Mouse (Mus musculus): ENCODE measurements around the gene Fnip2.
"Not testable (repeated sequence)": the region's sequence is repeated elsewhere in the genome, so short reads cannot be mapped to it uniquely, and the experiment has no call there.

Gene Fnip2

DNA sequence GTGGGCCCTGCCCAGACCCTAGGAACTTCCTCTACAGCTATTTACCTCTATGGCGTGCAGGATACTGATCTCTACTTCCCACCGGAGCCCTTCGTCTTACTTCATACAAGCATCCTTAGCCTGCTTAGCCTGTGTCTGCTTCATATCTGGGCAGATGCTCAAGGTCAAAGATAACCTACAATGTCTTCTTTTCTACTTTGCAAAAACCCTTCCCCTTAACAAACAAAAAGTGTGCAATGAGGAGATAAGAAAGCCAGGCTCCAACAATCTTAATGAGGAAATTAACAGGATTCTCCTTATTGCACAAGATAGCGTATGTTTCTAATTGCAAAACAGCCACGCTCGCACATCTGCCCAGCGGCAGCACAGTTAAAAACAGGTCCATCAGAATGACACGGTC, 89.2 kb downstream of the Fnip2 start:
- DNase-seq (ENCODE audit: low read depth, low spot score) = no peak

DNA sequence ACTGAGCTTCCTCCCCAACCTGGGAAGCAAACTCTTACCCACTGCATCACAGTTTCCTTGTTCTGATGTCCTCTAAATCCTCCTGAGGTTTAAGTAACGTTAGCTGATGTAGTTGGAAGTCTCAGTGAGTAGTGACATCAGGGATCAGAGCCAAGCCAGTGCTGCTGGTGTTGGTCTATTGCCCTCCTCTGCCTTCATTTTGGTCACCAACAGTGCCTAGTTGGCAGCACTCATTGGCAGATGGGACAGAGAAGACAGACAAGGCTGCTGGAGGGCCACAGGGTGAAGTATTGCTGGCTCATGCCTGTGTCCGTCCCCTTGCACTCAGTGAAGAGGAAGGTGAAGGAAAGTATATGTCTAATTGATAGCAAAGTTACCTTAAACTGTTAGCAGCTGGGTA, 91.6 kb downstream of the Fnip2 start:
- DNase-seq (ENCODE audit: low read depth, low spot score) = peak; percentile 71

DNA sequence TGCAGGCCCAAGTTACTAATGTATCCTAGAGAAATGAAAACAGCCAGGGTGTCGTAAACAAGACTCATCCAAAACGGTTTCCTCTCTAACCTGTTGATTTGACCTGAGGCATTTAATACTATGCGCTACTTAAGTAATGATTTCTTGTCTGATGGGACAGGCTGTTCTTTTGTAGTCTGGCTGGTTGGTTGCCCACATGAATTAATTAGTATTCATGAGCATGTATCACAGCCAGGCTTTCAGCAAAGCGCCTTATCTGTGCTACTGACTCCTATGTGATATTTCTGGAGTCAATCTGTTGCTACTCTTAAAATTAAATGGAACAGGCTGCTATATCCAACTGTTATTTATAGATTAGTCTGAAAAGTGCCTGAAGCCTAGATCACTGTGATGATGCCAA, 92.7 kb downstream of the Fnip2 start:
- DNase-seq (ENCODE audit: low read depth, low spot score) = peak; percentile 84

DNA sequence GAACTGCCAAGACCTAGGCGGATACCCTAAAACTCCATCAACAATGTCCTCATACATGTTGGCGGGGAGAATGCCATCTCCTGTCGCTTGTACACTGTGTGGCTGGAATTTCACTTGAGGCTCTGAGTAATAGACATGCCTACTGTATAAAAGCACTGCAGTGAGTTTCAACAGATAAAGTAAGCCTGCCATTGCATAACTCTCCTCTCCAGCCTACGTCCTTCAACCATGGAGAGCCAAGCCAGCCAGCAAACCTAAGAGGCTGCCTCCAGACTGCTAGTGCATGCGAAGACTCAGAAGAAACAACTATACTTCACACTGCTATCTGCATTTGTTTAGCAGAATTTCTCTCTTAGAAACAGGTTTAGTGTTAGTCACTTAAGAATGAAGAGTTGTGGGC, 95.2 kb downstream of the Fnip2 start:
- DNase-seq (ENCODE audit: low read depth, low spot score) = peak; percentile 73

DNA sequence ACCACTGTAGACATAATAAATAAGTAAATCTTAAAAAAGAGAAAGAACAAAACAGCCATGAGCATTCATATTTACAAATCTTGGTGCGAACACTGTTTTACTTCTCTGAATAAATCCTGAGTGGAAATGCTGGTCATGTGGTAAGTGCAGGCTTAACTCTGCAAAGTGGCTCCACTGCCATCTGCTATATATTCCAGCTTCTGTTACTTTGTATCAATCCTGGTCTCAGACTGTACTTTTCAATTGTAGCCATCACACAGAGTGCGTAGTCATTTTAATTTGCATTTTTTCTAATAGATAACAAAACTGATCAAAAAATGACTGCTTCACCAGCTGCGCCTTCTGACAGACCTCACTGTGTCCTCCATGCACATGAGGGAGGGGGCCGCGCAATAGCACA, 98.2 kb downstream of the Fnip2 start:
- DNase-seq (ENCODE audit: low read depth, low spot score) = no peak

DNA sequence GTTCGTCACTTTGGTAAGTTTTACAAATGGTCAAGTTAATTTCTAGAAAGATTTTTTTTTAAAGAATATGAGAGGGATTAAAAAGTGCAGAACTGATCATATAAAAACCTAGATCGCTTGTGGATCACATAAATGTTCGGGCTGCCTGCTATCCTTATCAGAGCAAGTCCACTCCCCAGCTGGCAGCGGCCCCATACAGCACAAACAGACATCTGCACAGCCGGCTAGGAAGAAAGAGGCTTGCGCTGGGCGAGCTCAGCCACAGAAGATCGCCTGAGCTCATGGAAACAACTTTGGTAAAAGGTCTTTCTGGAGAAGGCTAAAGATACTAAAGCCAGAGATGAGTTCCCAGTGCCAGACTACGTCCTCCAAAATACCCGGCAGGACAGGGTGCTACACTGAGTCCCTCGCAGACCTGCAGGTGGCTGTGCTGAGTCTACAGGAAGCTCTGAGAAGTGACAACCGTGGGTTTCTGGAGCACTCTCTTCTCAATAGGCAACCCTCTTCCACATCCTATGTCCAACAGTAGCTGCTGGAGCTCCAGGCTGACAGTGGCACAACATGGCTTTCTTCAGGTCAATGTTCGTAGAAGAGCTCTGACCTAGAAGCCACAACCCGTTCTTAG, 108.8 kb downstream of the Fnip2 start:
- no peak for DNase-seq (ENCODE audit: low read depth, low spot score)

DNA sequence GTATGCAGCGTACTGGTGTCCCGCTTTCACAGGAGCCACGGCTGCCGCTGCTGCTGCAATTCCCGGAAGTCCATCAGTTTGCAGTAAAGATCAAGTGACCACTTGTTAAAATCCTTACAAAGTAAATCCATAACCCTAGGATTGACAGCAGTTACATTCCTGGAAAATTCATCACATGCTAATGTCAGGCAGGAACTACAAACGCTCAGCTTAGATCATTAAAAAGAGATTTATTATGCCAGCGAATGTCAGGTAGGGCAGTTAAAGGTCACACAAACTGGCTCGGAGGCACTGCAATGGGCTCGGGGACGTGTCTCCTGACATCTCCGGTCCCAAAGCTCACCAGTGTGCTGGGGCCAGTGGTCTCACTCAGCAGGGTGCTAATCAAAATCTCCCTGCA, 111.8 kb downstream of the Fnip2 start:
- no peak for DNase-seq (ENCODE audit: low read depth, low spot score)

DNA sequence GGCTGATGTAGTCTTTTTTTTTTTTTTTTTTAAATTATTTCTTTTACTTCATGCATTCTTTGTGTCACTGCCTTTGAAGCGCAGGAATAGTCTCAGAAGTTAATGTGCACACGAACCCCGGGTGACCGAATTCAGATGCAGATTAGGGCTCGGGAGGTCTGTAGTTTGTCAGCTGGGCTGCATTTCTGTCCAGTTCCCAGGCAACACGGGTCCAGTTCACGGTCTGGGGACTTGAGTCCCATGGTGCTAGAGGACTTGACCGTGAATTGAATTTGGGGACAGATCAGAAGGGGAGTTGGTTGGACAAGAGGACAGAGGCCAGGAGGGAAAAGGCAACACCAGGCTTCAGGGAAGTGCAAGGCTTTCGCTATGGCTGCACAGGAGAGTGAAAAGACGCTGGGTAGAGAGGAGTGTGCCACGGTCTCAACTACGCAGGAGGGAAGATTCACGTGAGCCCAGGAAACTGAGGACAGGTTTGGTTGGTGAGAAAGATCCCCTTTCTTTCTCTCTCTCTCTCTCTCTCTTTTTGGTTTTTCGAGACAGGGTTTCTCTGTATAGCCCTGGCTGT, 114.8 kb downstream of the Fnip2 start:
- DNase-seq (ENCODE audit: low read depth, low spot score) = no peak

DNA sequence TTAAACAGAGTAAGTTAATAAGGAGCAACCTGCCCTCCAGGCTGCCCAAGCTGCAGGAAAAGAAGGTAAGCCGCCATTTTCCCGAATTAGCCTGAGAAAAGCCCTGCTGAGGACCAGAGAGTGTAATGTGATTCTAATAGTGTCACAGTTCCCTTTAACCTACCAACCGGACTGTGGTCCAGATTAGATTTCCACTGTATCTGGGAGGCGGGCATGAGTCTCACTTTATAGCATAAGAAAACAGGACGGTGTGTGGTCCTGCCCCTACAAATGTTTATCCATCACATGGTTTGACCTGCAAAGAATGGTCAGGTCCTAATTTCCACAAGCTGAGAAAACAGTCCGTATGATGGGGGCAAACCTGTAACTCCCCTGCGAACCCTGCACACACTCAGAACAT, 118.2 kb downstream of the Fnip2 start:
- DNase-seq (ENCODE audit: low read depth, low spot score) = no peak

DNA sequence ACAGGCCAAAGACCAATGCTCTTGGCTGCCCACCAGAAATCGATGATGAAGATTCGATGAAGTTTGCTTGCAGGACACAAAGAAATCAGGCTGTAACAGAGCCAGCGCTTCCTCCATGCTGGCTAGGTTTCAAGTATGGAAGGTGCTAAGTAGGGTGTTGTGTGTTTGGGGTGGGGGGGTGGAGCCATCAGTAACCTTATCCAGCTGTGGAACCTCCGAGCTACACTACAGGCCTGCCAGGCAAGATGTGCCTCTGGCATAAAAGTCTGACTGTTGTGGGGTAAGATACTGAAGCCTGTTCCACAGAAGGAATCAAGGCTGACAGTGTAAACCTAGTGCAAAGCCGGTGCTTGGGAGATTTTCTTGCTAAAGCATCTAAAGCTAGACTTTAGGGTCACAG, 119.2 kb downstream of the Fnip2 start:
- no peak for DNase-seq (ENCODE audit: low read depth, low spot score)

DNA sequence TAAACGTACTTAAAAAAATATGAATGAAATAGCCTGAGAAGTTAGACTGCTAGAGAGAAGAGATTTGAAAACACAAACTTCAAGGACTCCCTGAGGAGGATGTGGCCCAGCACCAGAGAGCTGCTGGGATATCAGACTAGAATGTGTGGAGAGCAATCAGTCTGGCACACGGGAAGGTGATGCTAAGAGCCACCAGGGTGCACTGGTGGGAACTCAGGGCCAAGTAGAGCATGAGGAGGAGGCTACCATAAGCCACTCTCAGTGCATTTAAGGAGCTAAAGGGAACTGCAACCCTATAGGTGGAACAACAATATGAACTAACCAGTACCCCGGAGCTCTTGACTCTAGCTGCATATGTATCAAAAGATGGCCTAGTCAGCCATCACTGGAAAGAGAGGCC, 120.9 kb downstream of the Fnip2 start:
- not testable (repeated sequence) for DNase-seq (ENCODE audit: low read depth, low spot score)

DNA sequence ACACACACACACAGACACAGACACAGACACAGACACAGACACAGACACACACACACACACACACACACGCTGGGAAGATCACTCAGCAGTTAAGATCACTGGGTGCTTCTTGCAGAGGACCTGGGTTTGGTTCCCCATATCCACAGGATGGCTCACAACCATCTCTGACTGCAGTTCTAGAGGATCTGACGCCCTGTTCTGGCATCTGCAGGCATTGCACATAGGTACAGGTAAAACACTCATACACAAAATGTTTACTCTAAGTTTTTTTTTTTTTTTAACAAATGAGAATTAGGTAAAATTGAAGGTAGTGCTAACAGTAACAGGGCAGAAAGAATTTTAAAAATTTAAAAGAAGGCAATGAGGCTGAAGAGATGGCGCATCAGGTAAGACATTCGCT, 121.5 kb downstream of the Fnip2 start:
- no peak for DNase-seq (ENCODE audit: low read depth, low spot score)

DNA sequence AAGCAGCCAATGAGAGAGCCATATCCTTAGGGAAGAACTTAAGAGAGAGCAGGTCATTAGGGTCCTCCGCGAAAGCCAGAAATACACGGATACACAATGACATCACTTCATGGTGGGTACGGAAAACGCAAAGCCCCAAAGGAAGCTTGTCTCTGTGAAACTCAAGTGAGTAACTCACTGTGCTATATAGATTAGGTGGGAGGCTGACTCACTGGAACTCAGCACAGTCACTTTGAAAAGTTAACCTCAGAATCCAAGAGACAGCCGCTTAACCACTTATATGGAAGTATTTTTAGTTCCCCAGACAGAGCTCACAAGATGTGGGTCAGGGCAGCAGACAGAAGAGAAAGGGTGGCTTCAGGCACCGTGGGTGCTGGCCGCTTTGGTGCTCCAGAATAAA, 122.6 kb downstream of the Fnip2 start:
- DNase-seq (ENCODE audit: low read depth, low spot score) = peak; percentile 64

DNA sequence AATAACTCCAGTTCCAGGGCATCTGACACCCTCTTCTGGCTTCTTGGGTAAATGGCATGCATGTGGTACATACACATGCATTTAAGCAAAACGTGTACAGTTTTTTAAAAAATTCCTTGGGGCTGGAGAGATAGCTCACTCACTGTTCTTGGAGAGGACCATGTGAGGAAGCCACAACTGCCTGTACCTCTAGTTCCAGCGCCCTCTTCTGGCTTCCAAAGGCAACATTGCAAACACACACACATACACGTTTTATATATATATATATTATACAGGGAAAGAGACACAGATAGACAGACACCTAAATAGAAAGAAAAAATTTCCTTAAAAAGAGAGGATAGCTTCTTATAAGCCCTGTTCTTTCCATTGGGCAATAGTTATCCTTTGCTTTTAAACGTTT, 123.7 kb downstream of the Fnip2 start:
- DNase-seq (ENCODE audit: low read depth, low spot score) = no peak

DNA sequence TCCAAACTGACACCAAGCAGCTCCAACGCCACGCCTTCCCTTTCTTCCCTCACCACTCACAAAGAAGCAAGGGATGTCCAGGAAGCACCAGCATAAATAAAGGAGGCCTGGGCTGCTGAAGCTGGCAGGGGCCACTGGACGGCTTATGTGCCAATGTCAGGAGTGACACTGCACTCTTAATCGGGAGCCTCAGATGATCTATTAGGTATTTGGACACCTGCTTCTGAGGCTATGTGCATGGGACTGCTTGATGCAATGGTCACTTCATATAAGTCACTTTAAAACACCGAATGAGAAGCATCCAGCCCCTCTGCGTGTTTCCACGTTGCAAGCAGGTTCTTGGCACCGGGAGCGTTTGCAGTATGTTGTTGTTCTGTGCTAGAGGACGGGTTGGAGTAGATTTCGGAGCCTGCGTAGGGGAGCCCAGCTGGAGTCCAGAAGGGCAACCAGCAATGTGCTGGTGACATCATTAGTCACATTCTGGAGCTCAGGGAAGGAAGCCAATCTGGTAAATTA, 126.6 kb downstream of the Fnip2 start:
- DNase-seq (ENCODE audit: low read depth, low spot score) = peak; percentile 94

DNA sequence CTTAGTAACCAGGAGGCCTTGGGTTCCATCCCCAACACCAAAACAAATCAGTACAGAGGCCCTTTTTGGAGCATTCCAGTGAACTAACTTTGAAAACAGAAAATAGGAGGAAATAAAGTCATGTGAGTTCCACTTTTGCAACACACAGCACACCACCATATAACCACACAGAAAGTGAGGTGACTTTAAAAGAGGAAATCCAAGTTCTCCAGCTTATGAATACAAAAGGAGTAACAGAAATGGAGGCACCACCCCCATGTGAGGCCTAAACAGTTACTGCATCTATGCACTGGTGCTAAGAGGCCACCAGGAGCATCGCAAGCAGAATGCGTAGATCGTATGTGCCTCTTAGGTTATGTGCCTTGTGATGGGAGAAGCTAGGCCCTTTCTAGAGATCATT, 129.3 kb downstream of the Fnip2 start:
- DNase-seq (ENCODE audit: low read depth, low spot score) = no peak

DNA sequence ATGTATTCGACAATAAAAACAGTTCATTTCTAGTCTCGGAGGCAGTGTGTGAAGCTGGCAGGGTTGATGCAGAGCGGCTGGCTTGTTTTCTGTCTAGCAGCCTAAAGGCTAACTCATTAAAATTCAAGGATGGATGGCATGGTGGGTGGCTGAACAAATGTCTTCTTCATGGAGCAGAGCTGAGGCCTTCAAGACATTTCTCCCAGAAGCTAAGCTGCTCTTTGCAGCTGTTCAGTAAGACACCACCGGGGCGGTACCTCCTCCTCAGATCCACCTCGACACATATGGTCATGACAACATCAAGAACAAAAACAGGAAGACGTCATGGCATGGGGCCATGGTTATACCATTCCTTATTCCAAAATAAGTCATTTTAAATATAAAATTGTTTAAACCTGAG, 131.4 kb downstream of the Fnip2 start:
- peak; percentile 94 for DNase-seq (ENCODE audit: low read depth, low spot score)

DNA sequence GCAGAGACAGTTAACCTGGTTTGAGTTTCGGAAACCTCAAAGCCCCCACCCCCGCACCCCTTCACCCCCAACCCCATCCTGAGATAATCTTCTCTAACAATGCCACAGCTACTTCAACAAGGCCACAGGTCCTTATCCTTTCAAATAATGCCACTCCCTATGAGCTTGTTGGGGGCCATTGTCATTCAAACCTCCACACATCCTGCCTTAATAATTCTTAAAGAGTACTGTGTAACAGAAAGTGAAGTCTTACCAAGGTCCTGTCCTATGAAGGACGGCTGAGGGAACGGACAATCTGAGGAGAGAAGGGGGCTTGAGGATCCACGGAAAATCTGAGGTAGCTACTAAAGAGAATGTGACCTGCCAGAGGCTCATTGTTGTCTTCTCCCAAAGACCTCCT, 132.6 kb downstream of the Fnip2 start:
- no peak for DNase-seq (ENCODE audit: low read depth, low spot score)

DNA sequence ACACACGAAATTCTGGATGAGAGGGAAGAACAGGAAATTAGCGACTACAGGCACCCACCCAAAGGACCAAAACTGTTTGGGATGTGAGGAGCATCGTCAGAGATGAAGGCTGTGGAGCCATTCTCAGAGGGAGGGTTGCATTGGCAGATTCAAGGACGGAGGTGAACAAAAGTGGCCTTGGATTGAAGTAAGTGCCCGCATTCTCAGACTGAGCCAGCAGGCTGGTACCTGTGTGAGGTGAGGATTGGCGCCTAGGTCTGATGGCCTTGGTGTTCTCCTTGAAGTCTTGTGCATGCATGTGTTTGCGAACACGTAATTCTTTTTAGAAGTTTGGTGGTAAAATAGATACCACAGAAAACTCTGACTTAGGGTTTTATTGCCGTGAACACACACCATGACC, 133.2 kb downstream of the Fnip2 start:
- no peak for DNase-seq (ENCODE audit: low read depth, low spot score)

DNA sequence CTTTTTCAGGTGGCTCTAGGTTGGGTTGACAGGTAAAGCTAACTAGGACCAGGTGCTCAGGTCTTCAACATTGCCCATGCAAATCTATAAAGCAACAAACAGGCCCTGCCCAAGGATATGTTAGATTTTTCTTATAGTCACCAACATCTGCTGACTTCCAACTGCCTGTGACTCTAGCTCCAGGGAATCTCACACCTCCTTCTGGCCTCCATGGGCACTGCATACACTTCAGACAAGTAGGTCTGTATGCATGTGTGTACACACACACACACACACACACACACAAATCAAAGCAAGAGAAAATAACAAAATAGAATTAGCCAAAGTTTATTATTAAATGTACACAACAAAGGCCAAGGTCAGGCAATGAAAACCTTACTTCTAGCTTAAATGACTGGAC, 134.0 kb downstream of the Fnip2 start:
- DNase-seq (ENCODE audit: low read depth, low spot score) = peak; percentile 61

DNA sequence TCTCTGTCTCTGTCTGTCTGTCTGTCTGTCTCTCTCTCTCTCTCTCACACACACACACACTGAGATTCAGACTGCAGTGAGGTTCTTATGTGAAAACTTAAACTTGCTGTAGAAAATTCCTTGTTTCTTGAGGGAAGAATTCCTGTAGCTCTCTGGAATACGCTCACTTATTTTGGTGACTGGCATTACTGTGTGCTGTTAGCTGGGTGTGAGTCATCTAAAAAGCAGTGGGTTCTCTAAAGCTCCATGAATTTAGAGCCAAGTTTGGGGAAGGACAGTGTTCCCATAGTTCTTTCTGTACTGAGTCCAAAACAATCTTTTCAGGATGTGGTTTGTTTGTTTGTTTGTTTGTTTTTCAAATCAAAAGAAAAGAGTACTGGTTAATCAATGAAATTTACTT, 142.2 kb downstream of the Fnip2 start:
- DNase-seq (ENCODE audit: low read depth, low spot score) = peak; percentile 79

DNA sequence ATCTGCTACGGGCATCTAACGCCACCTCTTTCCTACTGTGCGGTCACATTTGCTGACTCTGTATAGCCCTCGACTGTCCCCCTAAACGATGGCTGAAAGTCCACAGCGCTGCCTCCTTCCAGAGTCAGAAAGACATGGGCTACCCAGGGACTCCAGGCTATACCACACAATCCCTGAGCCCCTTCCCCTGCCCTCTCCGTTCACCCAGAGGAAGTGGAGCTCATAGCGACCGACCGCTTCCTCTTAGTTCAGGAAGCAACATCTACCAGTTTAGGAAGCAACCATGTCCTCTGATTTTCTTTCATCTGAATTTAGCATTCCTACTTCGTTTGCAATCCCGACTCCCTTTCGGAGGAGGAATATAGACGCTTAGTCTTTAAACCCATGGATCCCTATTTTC, 148.7 kb downstream of the Fnip2 start:
- no peak for DNase-seq (ENCODE audit: low read depth, low spot score)

DNA sequence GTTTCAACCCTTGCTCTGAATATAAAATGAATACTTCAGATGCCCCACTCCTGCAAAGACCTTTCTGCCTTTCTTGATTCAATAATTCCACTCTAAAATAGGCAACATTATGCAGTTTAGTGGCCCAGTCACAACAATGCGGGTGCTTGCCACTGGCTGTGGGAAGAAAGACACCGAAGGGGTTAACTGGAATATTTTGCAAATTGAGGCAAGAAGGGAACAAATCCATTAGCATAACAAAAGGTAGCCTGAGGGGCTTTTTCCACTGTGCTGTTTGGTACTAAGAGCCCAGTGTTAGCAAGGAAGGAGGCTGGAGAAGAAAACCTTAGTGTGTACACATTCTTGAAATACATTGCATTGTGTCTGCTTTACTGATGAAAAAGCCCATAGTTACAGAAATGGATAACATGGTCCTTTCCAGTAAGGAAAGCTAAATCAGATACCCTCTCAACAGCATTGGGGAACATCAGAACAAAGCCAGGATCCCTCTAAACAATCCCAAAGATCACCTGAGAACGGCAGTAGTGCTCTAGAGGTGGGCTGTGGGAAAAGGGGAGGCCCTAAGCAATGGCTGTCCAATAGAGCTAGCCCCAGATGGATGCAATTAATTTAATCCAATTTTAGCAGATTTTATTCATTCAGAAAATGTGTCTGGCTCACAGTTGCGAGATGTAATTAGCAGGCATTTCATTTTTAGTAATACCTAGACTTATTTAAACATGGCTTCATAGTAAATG, 150.5 kb downstream of the Fnip2 start:
- no peak for DNase-seq (ENCODE audit: low read depth, low spot score)
